Mouse (Mus musculus) C2C12 (cell line): Measurements from ENCODE around the gene Ifnl2.

ENCODE experiments used
- CEBPB ChIP-seq: IDR thresholded peaks from one replicate; pipeline ENCODE4 v1.6.1; 2011; ENCODE audit warnings: low read depth, mild to moderate bottlenecking, control low read depth, moderate library complexity
- CTCF ChIP-seq: IDR thresholded peaks from one replicate; pipeline ENCODE4 v1.5.1; 2011; ENCODE audit not compliant: control insufficient read depth, insufficient read depth, insufficient read length
- MAX ChIP-seq: IDR thresholded peaks from one replicate; pipeline ENCODE4 v1.6.1; 2011; ENCODE audit warnings: mild to moderate bottlenecking, control low read depth
- MYOD1 ChIP-seq: IDR thresholded peaks from one replicate; pipeline ENCODE4 v1.6.1; 2011; ENCODE audit warnings: low read depth; ENCODE audit not compliant: control insufficient read depth, insufficient read length
- MYOG ChIP-seq: IDR thresholded peaks from one replicate; pipeline ENCODE4 v1.6.1; 2011; ENCODE audit not compliant: control insufficient read depth, insufficient read length; ENCODE audit errors: extremely low read depth

GRCm38 (mm10) chr7:28462769-28463168 lies 47.5 kb downstream of the Ifnl2 start:
- no peak for TF ChIP-seq CTCF
- TF ChIP-seq MAX = no peak
- TF ChIP-seq MYOD1 = no peak
- no peak for TF ChIP-seq CEBPB
- no peak for TF ChIP-seq MYOG
